Mouse (Mus musculus): ENCODE results near the gene Man2b1. TPM values are rescaled to one million over a fixed set of nuclear protein-coding genes. Genes with fewer than 3 reads are reported as not detected.

The Man2b1 gene
- total RNA-seq (2021) = 10 to 100 TPM; 69.1 to 69.2 TPM
- long read RNA-seq, experiment 1, transcript Man2b1-201 (24 exons, 3,822 nt) = major isoform, 52 of 83 reads
- long read RNA-seq, experiment 1, partial matches to known transcripts = 14 of 83 reads
- long read RNA-seq, experiment 1, other reads (novel, unspliced or antisense) = 17 of 83 reads
- long read RNA-seq, experiment 2, transcript Man2b1-201 (24 exons, 3,822 nt) = major isoform, 60 of 121 reads
- long read RNA-seq, experiment 2, partial matches to known transcripts = 35 of 121 reads
- long read RNA-seq, experiment 2, other reads (novel, unspliced or antisense) = 26 of 121 reads

DNA sequence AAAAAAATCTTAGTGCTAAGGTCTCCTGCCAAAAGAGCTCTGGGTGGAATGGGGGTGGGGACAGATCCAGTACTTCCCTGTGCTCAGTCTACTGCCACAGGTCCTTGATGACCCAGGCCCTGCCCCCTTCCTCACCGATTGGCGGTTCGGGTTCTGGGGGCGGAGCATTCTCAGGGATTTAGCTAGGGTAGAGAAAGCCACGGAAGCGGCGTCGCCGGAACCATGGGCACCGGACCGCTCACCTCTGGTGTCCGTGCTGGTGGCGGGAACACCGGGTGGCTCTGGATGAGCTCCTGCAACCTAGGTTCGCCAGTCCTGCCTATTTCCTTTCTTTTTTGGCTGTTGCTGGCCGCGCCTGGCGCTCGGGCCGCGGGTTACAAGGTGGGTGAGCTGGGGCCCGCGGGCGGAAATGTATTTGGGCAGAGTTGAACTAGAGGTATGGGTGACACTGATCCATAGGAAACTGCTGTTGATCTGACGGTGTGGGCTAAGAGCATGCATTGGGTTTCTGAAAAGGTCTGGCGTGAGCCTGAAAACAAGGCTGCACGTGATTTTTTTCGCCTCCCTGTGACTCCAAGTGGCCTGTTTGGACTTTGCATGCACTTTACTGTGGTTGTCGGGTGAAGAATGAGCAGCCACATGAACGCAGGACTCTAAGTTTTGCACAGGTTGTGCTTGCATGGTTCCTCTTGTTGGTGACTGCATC lies at the start of gene Man2b1:
Gene Man2b1, plus strand, starts transcription at position 163 of the 706 bp plus-strand sequence.
- DNase-seq (ENCODE audit: low spot score in 2 of 2) = peak; percentile 63 to 84

DNA sequence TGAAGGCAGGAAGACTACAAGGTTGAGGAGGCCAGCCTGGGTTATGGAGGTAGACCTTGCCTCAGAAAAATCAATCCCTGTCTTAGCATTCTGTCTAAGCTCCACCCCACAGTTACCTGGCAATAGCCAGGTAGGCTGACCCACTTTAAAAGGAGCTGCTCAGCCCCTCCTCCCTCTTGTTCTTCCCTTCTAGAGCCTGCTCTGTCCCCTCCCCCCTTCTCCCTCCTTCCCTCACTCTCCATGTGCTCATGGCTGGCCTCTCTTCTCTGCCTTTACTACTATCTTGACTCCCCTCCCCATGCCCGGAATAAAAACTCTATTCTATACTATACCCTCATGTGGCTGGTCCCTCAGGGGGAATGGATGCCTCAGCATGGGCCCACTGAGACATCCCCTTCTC lies 49.2 kb upstream of the Man2b1 start:
- no peak for DNase-seq (ENCODE audit: low spot score in 2 of 2)

DNA sequence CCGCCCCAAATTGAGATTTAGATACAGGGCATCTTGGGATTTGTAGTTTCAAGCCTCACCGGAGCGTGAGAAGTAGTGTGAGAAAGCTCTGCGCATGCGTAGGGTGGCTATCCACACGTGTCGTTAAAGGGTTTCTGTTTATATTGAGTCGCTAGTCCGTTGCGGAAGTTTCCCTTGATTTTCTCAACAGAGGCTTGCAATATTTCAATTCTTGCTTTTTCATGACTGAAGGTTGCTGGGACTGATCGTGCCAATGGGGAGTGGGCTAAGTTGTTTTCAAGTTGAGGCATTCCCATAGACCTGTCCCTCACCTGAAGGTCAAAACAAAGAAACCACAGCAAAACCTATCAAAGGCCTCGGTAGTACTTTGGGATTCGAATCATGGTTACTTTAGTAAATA lies 48.3 kb upstream of the Man2b1 start:
- DNase-seq (ENCODE audit: low spot score in 2 of 2) = peak in 1 of 2 experiments; percentile 60

DNA sequence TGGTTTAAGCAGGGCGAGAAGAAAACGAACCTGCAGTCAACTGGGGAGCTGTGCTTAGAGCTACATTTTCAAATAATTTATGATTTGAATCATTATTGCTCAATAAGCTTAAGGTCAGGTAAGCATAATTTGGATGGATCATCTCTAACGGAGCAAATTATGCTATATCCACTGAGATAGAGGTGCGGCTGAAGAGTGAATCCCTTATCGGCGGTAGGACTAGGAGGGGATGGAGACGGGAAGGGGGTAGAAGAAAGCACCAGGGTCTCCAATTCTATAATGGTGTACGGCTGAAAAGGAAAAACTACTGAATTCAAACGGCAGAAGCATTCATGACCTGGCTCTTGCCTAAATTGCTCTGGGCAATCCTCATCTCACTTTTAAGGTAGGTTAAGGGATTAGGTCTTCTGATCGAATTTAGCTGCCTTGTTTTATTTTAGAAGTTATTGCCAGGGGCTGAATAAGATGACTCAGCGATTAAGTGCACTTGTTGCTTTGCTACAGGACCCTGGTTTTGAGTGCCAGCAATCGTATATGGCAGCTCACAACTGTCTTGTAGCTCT lies 47.8 kb upstream of the Man2b1 start:
- no peak for DNase-seq (ENCODE audit: low spot score in 2 of 2)

DNA sequence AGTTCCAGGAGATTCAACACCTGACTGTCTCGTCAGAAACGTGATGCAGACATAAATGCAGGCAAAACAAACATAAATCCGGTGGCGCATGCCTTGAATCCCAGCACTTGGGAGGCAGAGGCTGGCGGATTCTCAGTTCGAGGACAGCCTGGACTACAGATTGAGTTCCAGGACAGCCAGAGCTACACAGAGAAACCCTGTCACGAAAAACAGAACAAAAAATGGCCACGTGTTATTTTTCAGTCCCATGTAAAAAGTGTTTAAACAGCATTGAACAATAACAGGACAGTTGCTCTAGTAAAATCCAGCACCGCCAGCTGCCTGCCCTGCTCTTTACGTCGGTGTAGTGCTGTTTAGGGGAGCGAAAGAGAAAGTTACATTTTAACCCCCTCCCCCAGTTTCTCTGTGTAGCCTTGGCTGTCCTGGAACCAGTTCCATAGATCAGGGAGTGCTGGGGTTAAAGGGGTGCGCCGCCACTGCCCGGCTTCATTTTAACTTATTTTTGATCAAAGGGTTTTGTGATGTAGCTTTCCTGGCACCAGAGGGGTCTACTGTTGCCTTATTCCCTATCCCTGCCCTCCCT lies 47.3 kb upstream of the Man2b1 start:
- DNase-seq (ENCODE audit: low spot score in 2 of 2) = no peak

DNA sequence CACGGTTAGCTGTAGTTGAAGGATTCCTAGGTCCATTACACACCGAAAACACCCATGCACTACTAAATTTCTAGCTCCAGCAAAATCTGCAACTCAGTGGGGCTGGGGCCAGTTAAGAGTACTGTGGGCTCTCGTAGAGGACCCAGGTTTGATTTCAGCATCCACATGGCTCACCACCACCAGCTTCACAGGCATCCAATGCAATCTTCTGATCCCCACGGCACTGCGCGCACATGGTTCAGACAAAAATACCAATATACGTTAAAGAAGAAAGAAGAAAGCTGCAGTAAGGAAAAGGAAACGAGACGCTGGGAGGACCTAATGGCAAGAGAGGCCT lies 46.7 kb upstream of the Man2b1 start:
- no peak for DNase-seq (ENCODE audit: low spot score in 2 of 2)

DNA sequence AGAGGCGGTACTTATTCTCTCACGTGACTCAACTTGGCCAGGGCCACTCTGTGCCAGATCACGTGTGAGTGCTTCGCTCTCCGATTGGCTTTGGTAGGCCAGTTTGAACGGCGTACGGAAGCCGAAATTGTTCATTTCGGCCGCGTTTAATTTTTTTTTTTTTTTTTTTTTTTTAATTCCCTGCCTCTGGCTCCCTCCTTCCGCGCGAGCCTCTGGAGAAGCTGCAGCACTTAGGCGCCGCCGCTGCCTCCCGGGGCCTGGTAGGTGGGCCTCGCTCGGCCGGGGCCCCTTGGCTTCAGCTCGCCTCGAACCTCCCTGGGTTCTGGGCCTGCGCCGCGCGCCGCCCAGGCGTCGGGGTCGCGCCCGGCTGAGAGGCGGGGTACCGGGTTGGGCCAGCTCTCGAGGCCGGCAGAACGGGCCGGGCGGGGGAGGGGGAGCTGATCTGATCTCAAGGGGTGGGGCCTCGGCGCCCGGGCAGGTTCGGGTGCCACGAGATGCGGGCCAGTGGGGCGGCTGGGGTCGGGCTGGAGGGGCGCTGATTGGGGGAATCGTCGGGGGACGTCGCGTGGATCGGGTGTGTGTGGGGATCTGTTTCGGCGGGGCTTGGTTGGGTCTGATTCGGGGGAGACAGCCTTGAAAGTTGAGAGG lies 46.2 kb upstream of the Man2b1 start, which contains the start of gene Tnpo2:
Gene Tnpo2, plus strand, starts transcription at position 198 of the 648 bp plus-strand sequence.
- DNase-seq (ENCODE audit: low spot score in 2 of 2) = peak; percentile 84 to 86

DNA sequence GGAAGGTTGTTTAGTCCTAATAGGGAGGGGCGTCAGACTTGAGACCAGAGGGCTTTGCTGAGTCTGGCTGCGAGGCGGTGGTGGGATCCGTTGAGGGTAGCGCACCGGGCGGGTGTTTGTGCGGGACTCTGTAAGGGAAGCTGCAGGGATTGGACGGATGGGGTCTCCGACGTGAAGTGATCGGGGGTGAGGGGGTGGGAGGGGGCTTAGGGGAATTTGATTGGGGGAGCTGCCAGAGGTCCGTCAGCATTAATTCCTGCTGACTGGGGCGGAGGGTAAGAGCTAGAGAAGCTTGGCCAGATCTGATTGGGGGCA lies 45.7 kb upstream of the Man2b1 start:
- no peak for DNase-seq (ENCODE audit: low spot score in 2 of 2)

DNA sequence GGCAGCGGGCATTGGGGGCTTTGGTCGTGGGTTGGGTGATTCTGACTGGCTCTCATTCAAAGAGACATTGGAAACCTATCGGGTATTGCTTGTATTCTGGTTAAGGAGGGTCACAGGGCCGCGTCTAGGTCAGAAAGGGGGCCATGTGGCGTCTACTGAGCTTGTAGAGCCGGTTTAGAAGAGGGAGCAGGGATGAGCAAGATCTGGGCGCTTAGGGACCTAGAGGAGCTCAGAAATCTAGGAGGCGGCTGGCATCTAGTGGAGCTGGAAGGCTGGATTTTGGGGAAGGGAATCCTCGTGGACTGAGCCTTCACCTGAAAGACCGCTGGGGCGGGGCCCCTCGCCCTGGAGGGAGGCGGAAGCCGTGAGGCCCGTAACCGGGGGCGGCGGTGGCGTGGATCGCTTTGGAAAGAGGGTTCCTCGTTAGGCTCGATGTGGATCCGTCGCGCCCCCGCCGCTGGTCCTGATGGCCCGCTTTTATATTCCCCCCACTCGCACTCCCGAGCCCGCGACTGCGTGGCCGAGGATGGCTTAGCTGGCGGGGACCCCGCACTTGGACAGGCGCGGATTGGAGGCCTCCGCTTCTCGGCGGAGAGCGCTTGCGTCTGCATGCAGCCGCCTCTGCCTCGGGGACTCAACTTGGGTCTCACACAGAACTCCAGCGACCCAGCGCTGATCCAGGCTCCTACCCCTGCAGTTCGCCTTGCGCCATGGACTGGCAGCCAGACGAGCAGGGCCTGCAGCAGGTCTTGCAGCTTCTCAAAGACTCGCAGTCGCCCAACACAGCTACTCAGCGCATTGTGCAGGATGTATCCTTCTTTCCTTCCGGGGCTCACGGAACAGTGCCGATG lies 45.2 kb upstream of the Man2b1 start:
- peak in 1 of 2 experiments; percentile 32 for DNase-seq (ENCODE audit: low spot score in 2 of 2)

DNA sequence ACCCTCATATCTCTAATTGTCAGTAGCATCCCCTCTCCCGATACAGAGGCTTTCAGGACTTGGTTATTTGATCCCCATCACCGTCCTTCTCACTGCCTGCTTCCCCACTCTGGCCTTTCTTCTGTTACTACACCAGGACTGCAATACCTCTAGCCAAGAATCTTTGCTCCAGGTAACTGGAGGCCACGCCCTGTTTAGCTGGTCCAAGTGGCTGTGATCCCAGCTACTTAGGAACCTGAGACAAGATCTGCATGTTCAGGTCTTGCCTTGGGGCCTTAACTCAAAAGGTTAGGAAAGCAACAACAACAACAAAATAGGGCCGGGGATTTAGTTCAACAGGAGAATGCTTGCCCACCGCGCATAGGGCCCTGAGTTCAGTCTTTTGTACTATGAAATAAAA lies 39.5 kb upstream of the Man2b1 start:
- no peak for DNase-seq (ENCODE audit: low spot score in 2 of 2)

DNA sequence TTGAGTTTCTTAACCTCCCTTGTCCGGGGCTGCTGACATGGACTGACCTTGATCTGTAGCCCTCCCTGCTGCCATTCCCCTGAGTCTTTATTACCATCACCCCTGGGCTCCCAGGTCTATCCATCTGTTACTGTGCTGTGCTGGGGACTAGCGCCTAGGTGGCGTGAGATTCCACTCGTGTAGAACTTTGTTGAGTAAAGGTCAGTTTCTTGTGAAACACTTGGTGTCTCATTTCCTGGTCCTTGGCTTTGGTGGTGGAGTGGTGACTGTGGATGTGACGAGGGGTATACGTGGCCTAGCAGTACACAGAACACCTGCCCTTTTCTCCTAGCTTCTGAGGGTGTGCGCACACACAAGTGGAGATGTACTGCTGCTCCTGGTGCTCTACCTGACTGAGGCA lies 25.7 kb upstream of the Man2b1 start:
- DNase-seq (ENCODE audit: low spot score in 2 of 2) = no peak

DNA sequence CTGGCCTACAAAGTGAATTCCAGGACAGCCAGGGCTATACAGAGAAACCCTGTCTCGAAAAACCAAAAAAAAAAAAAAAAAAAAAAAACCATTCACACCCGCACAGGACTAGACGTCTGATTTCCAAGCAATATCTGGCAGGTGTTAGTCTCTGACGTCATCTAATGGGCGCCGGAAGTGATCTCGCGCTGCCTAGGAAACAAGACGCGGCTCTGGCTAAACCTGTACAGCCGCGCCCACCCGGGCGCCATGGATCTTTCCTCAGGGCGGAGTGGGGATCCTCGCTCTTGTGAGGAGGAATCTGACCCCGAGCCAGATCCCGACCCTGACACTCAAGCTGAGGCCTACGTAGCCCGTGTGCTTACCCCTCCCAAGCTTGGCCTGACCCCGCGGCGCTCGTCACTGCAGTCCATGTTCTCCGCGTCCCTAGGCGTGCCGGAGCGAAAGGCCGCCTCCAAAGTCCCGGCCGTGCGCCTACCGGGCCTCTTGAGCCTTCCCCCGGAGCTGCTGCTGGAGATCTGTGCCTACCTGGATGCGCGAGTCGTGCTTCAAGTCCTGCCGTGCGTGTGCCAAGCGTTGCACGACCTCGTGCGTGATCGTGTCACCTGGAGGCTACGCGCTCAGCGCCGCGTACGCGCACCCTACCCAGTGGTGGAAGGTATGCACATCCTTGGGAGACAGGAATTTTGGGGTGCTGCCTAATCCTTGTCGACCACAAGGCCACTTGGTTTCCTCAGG lies 23.0 kb upstream of the Man2b1 start, which contains the start of gene Fbxw9:
Gene Fbxw9, plus strand, starts transcription at position 177 of the 738 bp plus-strand sequence.
- peak; percentile 63 to 77 for DNase-seq (ENCODE audit: low spot score in 2 of 2)

DNA sequence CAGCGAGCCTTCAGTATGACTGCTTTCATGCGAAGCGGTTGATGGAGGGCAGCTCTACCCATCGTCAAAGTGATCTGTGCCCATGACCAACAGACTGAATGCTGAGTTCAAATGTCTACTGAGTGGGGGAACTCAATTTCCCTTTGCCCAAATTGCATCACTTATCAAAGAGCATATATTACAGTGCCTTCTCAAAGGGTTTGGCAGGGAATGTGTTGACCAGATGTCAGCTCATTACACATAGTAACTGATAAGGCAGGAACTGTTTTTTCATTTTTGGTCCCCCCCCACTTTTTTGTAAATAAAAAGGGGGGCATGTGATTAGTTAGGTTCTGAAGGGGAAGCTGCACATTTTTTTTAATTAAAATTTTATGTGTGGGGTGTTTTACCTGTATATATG lies 20.5 kb upstream of the Man2b1 start:
- DNase-seq (ENCODE audit: low spot score in 2 of 2) = no peak

DNA sequence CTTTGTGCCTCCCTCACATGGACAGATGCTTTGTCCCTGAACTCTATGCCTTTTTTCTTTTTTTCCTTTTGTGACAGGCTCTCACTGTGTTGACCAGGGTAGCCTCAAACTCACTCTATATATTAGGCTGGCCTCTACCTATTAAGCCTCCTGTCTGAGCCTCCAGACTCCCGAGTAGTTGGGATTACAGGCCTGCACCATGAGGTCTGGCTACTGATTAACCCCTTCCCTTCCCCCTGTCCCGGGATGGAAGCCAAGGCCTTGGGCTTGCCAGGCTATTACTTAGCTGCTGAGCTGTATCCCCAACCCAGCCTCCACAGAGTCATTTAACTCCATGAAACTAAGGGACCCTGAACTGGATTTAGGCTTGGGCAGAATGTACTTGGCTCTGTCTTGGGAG lies 17.9 kb upstream of the Man2b1 start:
- DNase-seq (ENCODE audit: low spot score in 2 of 2) = no peak

DNA sequence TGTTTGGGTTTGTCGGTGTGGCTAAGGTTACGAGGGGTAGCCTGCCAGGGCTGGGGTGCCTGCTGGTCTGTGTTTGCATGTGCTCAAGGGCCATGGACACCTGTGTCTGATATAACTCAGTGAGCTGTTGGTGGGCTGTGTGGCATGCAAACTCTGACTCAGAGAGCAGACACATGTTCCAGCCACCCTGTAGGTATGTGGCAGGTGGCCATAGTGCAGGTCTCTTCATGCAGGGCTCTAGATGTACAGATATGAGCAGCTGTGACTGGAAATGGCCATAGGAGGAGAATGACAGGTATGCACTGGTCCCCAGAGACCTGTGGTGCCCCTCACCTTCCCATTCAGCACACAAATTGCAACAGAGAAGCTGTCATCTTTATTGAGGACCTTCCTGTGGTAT lies 15.9 kb upstream of the Man2b1 start:
- no peak for DNase-seq (ENCODE audit: low spot score in 2 of 2)

DNA sequence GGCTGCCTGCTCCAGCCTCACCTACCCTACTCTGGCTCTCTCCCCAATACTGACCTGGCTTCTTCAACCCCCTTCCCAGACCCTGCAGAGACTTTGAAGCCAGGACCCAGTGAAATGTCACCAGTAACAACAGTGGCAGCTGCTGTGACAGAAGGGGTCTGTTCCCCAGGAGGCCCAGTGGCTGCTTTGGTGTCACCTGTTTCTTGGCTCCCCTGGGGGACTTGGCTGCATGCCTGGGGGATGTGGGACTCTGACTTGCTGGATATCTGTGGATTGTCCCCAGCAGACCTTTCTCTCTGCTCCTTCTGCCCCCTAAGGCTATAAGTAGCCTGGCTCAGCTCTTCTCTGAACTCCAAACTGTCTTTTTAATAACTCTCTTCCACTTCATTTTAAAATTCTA lies 15.1 kb upstream of the Man2b1 start, which contains the start of gene Gm5741:
Gene Gm5741, minus strand, starts transcription at position 1 of the 400 bp plus-strand sequence.
- no peak for DNase-seq (ENCODE audit: low spot score in 2 of 2)

DNA sequence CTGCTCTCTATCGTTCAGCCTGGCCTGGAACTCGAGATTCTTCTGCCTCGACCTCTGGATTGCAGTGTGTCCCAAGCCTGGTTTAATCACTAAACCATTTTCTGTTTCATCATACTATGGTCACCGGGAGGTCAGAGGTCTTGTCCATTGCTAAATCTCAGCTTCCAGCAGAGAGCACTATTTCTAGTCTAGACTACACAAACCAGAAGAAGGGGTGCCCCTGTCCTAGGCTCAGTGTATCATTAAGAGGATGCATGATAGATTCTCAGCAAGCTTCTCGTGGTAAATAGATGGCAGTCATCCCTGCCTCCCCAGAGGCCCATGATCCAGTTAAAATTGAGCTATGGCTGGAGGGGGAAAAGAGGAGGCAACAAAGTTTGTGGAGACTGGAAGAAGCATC lies 12.0 kb upstream of the Man2b1 start:
- DNase-seq (ENCODE audit: low spot score in 2 of 2) = no peak

DNA sequence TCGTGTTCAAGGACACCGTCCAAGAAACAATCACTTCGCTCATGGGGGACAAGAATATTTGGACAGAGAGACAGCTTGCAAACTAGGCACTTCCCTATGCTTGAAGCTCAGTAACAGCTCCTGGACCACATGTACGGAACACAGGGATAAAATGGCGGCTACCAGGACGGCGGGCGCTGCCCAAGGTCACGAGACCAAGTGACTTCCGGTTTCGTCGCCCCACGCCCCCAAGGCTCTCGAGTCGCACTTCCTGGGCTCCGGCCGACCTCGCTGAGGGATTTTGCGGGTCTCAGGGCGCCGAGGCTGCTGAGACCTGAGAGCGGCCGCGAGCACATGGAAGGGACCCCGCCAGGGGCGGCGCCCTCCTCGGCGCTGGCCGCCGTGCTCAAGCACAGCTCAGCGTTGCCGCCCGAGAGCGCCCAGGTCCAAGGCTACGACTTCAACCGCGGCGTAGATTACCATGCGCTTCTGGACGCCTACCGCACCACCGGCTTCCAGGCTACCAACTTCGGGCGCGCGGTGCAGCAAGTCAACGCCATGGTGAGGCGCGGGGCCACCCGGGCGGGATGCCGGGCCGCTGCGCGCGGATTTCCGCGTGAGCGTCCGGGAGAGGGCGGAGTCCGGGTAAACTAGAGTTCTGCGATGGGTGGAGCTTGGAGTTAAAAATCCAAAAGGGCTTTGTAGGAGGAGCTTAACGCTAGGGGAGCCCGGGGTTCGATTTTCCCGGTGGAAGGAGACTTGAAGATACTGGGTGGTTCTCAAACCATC lies 11.4 kb upstream of the Man2b1 start, which contains the start of gene Dhps:
Gene Dhps, plus strand, starts transcription at position 244 of the 768 bp plus-strand sequence.
- DNase-seq (ENCODE audit: low spot score in 2 of 2) = peak; percentile 73 to 83

DNA sequence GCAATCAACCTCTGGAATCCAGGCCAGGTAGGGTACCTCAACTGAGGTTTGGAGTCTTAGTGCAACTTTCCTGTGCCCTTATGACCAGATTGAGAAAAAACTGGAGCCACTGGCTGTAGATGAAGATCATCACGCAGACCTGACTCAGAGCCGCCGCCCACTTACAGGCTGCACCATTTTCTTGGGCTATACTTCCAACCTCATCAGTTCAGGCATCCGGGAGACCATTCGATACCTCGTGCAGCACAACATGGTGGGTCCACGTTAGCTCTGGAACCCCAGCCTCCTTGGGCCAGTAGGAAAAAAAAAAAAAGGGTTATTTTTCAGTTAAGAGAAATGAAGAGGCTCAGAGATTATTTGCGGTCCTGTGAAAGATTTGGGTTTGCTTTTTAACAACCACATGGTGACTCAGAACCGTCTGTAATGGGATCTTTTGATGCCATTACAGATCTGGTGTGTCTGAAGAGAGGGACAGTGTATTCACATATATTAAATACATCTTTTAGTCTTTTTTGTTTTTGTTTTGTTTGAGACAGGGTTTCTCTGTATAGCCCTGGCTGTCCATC lies 10.6 kb upstream of the Man2b1 start:
- DNase-seq (ENCODE audit: low spot score in 2 of 2) = no peak
